Mouse (Mus musculus) liver, postnatal 0 days (tissue): ENCODE data around the gene Ift88.

ENCODE experiments used
- CTCF ChIP-seq: sonication (generic); IDR thresholded peaks from 2 replicates; pipeline ENCODE4 v1.5.1; 2016; ENCODE audit warnings: antibody characterized with exemption, low read depth
- EP300 ChIP-seq: IDR thresholded peaks from 2 replicates; pipeline ENCODE4 v1.6.1; 2016; ENCODE audit warnings: antibody characterized with exemption, low read depth, mild to moderate bottlenecking

DNA sequence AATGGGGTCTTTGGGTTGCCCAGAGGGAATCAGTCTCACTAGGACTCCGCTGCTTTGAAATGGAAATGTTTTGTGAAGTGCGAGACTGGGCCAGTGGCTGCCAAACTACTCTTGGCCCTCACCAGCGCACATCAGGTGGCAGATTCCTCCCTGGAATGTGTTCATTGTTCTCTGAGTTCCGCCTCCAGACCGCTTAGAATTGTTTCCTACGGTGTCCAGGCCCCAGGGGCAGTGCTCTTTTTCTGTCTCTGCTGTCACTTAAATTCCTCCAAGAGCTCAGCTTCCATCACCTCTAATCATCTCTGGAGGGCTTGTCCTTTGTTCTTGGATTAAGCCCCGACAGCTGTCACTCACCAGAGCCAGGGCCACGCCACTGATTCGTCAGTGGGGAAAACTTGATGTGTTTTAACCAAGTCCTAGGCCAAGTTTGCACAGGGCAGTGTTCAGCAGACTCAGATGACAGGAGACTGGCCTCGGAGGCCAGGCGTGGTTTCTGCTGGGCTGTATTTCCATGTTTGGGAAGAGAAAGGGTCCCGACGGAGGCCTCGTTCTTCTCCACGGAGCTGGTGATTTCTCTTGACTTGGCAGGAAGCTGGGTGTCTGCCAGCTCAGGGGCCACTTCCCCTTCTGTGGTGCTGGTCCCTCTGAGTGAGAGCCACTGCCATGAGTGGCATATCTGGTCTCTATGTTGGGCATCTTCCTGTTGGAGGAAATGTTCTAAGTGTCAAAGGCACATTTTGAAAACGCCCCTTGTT, 113.6 kb downstream of the Ift88 start:
- TF ChIP-seq CTCF (no peak), EP300 (no peak)
